Mouse (Mus musculus) testis, adult 2 months (tissue): ENCODE results near the gene Auh.

Source experiments
- CTCF ChIP-seq: fragments of 200-500 bp; IDR thresholded peaks from 2 replicates; pipeline ENCODE4 v1.5.1; 2012; ENCODE audit warnings: low read depth, mild to moderate bottlenecking, inconsistent platforms, low read length, moderate library complexity; ENCODE audit not compliant: control insufficient read depth, insufficient read depth, insufficient replicate concordance
- POLR2A ChIP-seq: fragments of 200-500 bp; IDR thresholded peaks from 2 replicates; pipeline ENCODE4 v1.6.1; 2012; ENCODE audit warnings: low read depth, mild to moderate bottlenecking, inconsistent platforms, low read length, moderate library complexity; ENCODE audit not compliant: control insufficient read depth

DNA sequence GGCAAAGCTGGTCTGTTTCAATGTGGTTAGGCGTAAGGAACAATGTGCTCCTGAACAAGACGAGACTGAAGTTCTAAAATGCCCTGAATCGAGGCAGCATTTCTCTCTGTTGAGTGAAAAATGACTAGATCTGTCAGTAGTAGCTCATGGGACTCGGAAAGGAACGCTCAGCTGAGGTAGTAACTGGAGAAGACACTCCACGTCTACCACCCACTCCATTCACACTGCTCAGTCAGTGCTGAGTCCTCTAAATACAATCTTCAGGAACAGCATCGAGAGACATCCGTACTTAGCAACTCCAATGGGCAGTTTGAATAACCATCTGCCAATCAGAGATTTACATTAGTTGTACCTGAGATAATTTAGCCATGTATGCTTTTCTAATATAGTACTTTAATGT is 66.0 kb downstream of the Auh start:
- TF ChIP-seq CTCF (no peak), POLR2A (no peak)
